Mouse (Mus musculus): ENCODE measurements around the gene Cks2. TPM values are rescaled to one million over a fixed set of nuclear protein-coding genes. Genes with fewer than 3 reads are reported as not detected.
A peak's percentile ranks its signal among the peaks of the same experiment; 100 is the strongest.

Cks2 gene
- polyA plus RNA-seq, 1 experiment from 2014 or later: 177 TPM

DNA sequence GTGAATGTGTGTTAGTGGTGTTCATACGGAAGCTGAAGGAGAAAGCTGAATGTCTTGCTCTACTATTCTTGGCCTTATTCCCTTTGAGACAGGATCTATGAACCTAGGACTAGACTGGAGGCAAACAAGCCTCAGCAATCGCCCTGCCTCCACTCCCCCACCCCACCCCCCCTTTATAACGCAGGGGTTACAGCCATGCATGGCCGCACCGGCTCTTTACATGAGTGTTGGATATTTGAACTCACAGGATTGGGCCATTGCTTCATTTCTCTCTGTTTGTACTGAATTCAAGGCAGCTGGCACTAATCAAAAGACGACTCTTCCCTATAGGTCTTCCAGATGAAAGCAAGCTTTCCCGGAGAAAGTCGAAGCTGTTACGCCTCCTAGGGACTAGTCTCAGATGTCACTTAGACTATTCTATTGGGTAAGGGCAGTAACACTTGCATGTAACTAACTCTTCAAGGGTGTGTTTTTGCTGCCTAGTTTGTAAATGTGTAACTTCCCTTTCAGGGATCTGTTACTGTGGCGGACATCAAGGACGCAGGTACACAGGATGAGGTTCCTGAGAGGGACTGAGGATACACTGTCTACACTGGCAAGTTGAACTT, 2.8 kb upstream of the Cks2 start:
- Histone ChIP-seq H3K4me3 (no peak overlapping the region), H3K27ac (no peak overlapping the region), H3K4me1 (peaks cover 11% of the 10 kb centered on the region), H3K9ac (no peak overlapping the region), H3K4me2 (replicated peaks) (no peak overlapping the region), H3K9me3 (no peaks in the 10 kb centered on the region), H3K36me3 (no peaks in the 10 kb centered on the region), H3K27me3 (replicated peaks) (no peaks in the 10 kb centered on the region)
- ATAC-seq (ENCODE audit: low FRiP score, low read depth): no peak
- 40% methylated on average over 11 of the region's 11 CpGs for WGBS

- H3K4me2 ChIP-seq (replicated peaks): peak overlapping the region; percentile 79
- WGBS: 52% methylated on average over 20 of the region's 20 CpGs
Measured at GRCm38 (mm10) chr13:51643924-51644828, 856 bp upstream of the Cks2 start.

GRCm38 (mm10) chr13:51645872-51646271, 840 bp downstream of the Cks2 start:
- 0% methylated on average over 7 of the region's 7 CpGs for WGBS

More at GRCm38 (mm10) chr13:51643924-51644828, 856 bp upstream of the Cks2 start:
- Histone ChIP-seq H3K4me3 (peak overlapping the region; percentile 76), H3K36me3 (no peaks in the 10 kb centered on the region), H3K9ac (peak overlapping the region; percentile 52), H3K27me3 (replicated peaks) (no peaks in the 10 kb centered on the region), H3K4me1 (peaks cover 12% of the 10 kb centered on the region), H3K27ac (no peak overlapping the region), H3K9me3 (no peaks in the 10 kb centered on the region)
- peak; percentile 19 for ATAC-seq (ENCODE audit: low FRiP score, low read depth)

GRCm38 (mm10) chr13:51646362-51647027, 1.5 kb downstream of the Cks2 start:
- H3K9ac ChIP-seq: peak overlapping the region; percentile 1; the same call in 1 of the 2 replicates
- peak overlapping the region; percentile 79 for H3K4me2 ChIP-seq (replicated peaks)
- no peaks in the 10 kb centered on the region for H3K9me3 ChIP-seq
- peaks cover 3% of the 10 kb centered on the region; the same call in 1 of the 2 replicates for H3K36me3 ChIP-seq
- no peaks in the 10 kb centered on the region for H3K27me3 ChIP-seq (replicated peaks)
- peak overlapping the region; percentile 76 for H3K4me3 ChIP-seq
- ATAC-seq (ENCODE audit: low FRiP score, low read depth): no peak
- H3K4me1 ChIP-seq: peaks cover 18% of the 10 kb centered on the region
- WGBS: 26% methylated on average over 3 of the region's 3 CpGs
- no peak overlapping the region for H3K27ac ChIP-seq

More at GRCm38 (mm10) chr13:51645872-51646271, 840 bp downstream of the Cks2 start:
- Histone ChIP-seq H3K4me2 (replicated peaks) (peak overlapping the region; percentile 79), H3K9ac (peak overlapping the region; percentile 78), H3K4me3 (peak overlapping the region; percentile 76), H3K27ac (no peak overlapping the region), H3K9me3 (no peaks in the 10 kb centered on the region), H3K27me3 (replicated peaks) (no peaks in the 10 kb centered on the region), H3K4me1 (peaks cover 13% of the 10 kb centered on the region), H3K36me3 (peaks cover 3% of the 10 kb centered on the region; the same call in 1 of the 2 replicates)
- no peak for ATAC-seq (ENCODE audit: low FRiP score, low read depth)

GRCm38 (mm10) chr13:51647770-51648169, 2.7 kb downstream of the Cks2 start:
- Histone ChIP-seq H3K4me2 (replicated peaks) (peak overlapping the region; percentile 79), H3K27ac (no peak overlapping the region), H3K27me3 (replicated peaks) (no peaks in the 10 kb centered on the region), H3K36me3 (peaks cover 3% of the 10 kb centered on the region; the same call in 1 of the 2 replicates), H3K4me3 (no peak overlapping the region), H3K9me3 (no peaks in the 10 kb centered on the region), H3K9ac (no peak overlapping the region), H3K4me1 (peaks cover 18% of the 10 kb centered on the region)
- no peak for ATAC-seq (ENCODE audit: low FRiP score, low read depth)
- 98% methylated on average over 3 of the region's 3 CpGs for WGBS

- no peaks in the 10 kb centered on the region for H3K27me3 ChIP-seq (replicated peaks)
- H3K27ac ChIP-seq: no peak overlapping the region
- H3K9me3 ChIP-seq: no peaks in the 10 kb centered on the region
- peaks cover 18% of the 10 kb centered on the region for H3K4me1 ChIP-seq
- no peak for ATAC-seq (ENCODE audit: low FRiP score, low read depth)
- H3K4me3 ChIP-seq: no peak overlapping the region
- peak overlapping the region; percentile 79; the same call in 1 of the 2 replicates for H3K4me2 ChIP-seq (replicated peaks)
- H3K36me3 ChIP-seq: peaks cover 5% of the 10 kb centered on the region
- WGBS: 94% methylated on average over 4 of the region's 4 CpGs
- no peak overlapping the region for H3K9ac ChIP-seq
Measured at GRCm38 (mm10) chr13:51648237-51648636, 3.2 kb downstream of the Cks2 start.

DNA sequence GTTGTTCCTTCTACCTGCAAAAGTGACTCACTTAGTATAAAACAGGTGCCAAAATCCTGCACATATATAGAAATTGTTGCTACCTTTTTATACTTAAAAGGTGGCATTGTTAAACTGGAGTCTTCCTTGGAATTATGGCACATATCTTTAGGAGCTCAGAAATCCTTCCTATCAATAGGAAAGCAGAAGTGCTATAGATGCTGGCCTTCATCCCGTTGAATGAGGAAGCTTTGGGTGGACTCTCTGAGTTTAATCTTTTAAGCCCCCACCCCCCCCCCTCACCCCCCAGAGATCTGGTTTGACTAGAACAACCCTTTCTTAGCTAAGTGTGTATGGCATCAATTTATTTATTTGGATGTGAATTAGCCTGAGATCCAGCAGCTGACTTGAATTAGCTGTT, 4.7 kb downstream of the Cks2 start:
- Histone ChIP-seq H3K4me2 (replicated peaks) (no peak overlapping the region), H3K27me3 (replicated peaks) (no peaks in the 10 kb centered on the region), H3K36me3 (peaks cover 15% of the 10 kb centered on the region), H3K9me3 (no peaks in the 10 kb centered on the region), H3K4me1 (peaks cover 18% of the 10 kb centered on the region), H3K27ac (no peak overlapping the region), H3K9ac (no peak overlapping the region), H3K4me3 (no peak overlapping the region)
- ATAC-seq (ENCODE audit: low FRiP score, low read depth): no peak
- 79% methylated on average over 1 of the region's 1 CpGs for WGBS

GRCm38 (mm10) chr13:51651408-51652064, 6.5 kb downstream of the Cks2 start, which contains the start of gene Secisbp2:
TSS of gene Secisbp2 (plus strand) at chr13:51651697.
- Histone ChIP-seq H3K4me1 (peaks cover 14% of the 10 kb centered on the region), H3K36me3 (peaks cover 32% of the 10 kb centered on the region), H3K9me3 (no peaks in the 10 kb centered on the region), H3K4me3 (peak within 1 kb of the TSS; percentile 70), H3K27ac (peak within 1 kb of the TSS; percentile 50; the same call in 1 of the 2 replicates), H3K4me2 (replicated peaks) (peak within 1 kb of the TSS; percentile 81), H3K27me3 (replicated peaks) (no peaks in the 10 kb centered on the region), H3K9ac (peak within 1 kb of the TSS; percentile 76)
- under 1% methylated on average over 69 of the region's 69 CpGs for WGBS
- peak; percentile 96 for ATAC-seq (ENCODE audit: low FRiP score, low read depth)

DNA sequence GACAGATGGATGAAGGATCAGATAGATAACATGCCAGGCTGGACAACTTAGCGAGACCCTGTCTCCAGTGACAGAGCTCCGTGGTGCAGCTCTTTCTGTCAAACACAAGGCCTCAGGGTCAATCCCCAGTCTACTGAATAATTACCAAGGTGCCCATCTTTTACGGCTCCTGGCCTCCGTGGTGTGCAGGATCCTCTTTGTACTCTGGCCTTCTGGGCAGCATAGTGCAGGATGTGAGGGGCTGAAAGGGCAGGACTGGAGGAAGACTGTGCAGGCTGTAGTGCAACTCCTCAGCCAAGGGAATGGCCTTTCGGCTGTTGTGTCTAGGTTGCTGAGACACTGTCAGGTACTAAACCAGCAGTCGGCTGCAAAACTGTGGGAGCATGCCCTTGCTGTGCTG, 8.1 kb downstream of the Cks2 start:
- Histone ChIP-seq H3K9me3 (no peaks in the 10 kb centered on the region), H3K4me3 (no peak overlapping the region), H3K27ac (no peak overlapping the region), H3K4me1 (peaks cover 6% of the 10 kb centered on the region; the same call in 1 of the 2 replicates), H3K4me2 (replicated peaks) (no peak overlapping the region), H3K36me3 (peaks cover 48% of the 10 kb centered on the region), H3K9ac (no peak overlapping the region), H3K27me3 (replicated peaks) (no peaks in the 10 kb centered on the region)
- 93% methylated on average over 6 of the region's 6 CpGs for WGBS
- ATAC-seq (ENCODE audit: low FRiP score, low read depth): no peak

- no peak for ATAC-seq (ENCODE audit: low FRiP score, low read depth)
- Histone ChIP-seq H3K4me2 (replicated peaks) (no peak overlapping the region), H3K4me1 (peaks cover 6% of the 10 kb centered on the region; the same call in 1 of the 2 replicates), H3K9me3 (no peaks in the 10 kb centered on the region), H3K36me3 (peaks cover 56% of the 10 kb centered on the region), H3K9ac (no peak overlapping the region), H3K27me3 (replicated peaks) (no peaks in the 10 kb centered on the region), H3K4me3 (no peak overlapping the region), H3K27ac (no peak overlapping the region)
- WGBS: 94% methylated on average over 9 of the region's 9 CpGs
Measured at GRCm38 (mm10) chr13:51653961-51654360, 8.9 kb downstream of the Cks2 start.

DNA sequence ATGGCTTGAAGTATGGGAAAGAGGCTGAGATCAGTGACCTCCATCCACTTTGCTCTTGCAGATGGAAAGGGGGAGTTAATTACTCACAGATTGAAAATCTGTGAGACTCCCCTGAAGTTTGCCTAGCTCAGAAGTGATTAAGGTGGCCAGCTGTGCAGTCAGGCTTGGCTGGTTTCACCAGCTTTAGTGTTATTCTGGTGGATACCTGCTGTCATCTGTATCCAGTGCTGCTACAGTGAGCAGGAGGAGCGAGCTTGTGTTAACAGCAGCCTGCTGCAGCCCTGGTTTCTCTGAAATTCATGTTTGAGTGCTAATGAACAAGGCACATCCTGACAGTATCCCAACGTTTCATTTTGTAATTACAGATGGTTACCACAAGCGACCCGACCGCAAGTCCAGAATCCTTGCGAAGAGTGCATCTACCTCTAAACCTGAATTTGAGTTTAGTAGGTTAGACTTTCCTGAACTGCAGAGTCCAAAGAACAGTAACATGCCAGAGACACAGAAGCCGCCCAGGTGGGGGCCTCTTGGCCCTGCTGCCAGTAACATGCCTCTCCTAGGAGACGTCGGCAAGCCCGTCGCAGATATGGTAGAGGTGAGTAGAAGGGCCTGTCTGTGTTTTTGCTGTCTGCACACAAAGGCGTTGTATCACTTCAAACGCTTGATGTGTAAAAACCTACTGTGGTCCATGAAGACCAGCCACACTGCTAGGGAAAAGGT, 11.6 kb downstream of the Cks2 start:
- Histone ChIP-seq H3K9ac (no peak overlapping the region), H3K4me3 (no peak overlapping the region), H3K27ac (no peak overlapping the region), H3K4me1 (no peaks in the 10 kb centered on the region), H3K36me3 (peaks cover 76% of the 10 kb centered on the region), H3K4me2 (replicated peaks) (no peak overlapping the region), H3K27me3 (replicated peaks) (no peaks in the 10 kb centered on the region), H3K9me3 (no peaks in the 10 kb centered on the region)
- WGBS: 95% methylated on average over 13 of the region's 13 CpGs
- ATAC-seq (ENCODE audit: low FRiP score, low read depth): no peak

All from neural tube, embryonic 12.5 days (tissue).